Mouse (Mus musculus): ENCODE measurements around the gene Mtss1l.

DNA sequence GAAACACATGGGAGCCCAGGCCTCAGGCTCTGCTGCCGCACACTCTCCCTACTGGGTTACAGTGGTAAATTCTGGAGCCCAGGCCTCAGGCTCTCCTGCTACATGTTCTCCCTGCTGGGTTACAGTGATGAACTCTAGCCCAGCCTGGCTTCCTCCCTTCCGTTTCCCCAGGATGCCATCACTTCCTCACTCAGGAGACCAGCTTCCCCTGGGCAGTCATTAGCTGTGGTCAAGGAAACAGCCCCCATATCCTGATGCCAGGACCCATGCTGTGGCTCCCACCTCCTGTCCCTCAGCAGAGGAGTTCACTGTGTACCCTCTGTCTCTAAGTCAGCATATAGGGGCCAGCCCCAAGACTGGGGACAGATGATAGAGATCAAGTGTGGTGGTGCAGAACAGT lies 49.1 kb upstream of the Mtss1l start:
- no peak for TF ChIP-seq CTCF (conservative IDR thresholded peaks at IDR 0.05 in 1 of 2, IDR thresholded peaks at IDR 0.05 in 1 of 2; ENCODE audit: low read depth in 2 of 2, low read length in 2 of 2)
- TF ChIP-seq POLR2A (IDR thresholded peaks at IDR 0.05; ENCODE audit: low read depth, low read length) = no peak
- TF ChIP-seq POLR2AphosphoS2 (IDR thresholded peaks at IDR 0.05; ENCODE audit: low read depth, low read length) = no peak
- TF ChIP-seq ZMIZ1 (IDR thresholded peaks at IDR 0.05; ENCODE audit: low read depth, low read length) = no peak
- no peak for TF ChIP-seq CHD2 (IDR thresholded peaks at IDR 0.05; ENCODE audit: low read length)
- no peak for TF ChIP-seq EP300 (IDR thresholded peaks at IDR 0.05; ENCODE audit: low read length)
- TF ChIP-seq USF1 (IDR thresholded peaks at IDR 0.05; ENCODE audit: low read depth, low read length) = no peak
- no peak for TF ChIP-seq GABPA (IDR thresholded peaks at IDR 0.05; ENCODE audit: insufficient replicate concordance, low read depth, low read length)
- TF ChIP-seq MXI1 (IDR thresholded peaks at IDR 0.05; ENCODE audit: low read depth, low read length) = no peak

All from CH12.LX (cell line).